Mouse (Mus musculus) spleen, adult 18-20 months (tissue): ENCODE results near the gene Tmem120a.

ENCODE experiments used
- DNase-seq, 2 experiments: peaks; one replicate each; pipeline ENCODE4 v3.0.0; 2022; ENCODE audit warnings: mixed read lengths in 2 of 2

Gene Tmem120a

GRCm38 (mm10) chr5:135731322-135731721 is 12.9 kb downstream of the Tmem120a start:
- DNase-seq: no peak

GRCm38 (mm10) chr5:135730916-135731315 is 13.3 kb downstream of the Tmem120a start:
- DNase-seq: no peak

- no peak for DNase-seq
Observed at GRCm38 (mm10) chr5:135730278-135730677, 14.0 kb downstream of the Tmem120a start.

GRCm38 (mm10) chr5:135729351-135729750 is 14.9 kb downstream of the Tmem120a start:
- no peak for DNase-seq

- no peak for DNase-seq
Observed at GRCm38 (mm10) chr5:135728361-135728760, 15.9 kb downstream of the Tmem120a start.

GRCm38 (mm10) chr5:135727871-135728270 is 16.4 kb downstream of the Tmem120a start:
- no peak for DNase-seq

GRCm38 (mm10) chr5:135726641-135727346 is 17.5 kb downstream of the Tmem120a start:
- no peak for DNase-seq

GRCm38 (mm10) chr5:135725991-135726390 is 18.3 kb downstream of the Tmem120a start:
- no peak for DNase-seq

- no peak for DNase-seq
Observed at GRCm38 (mm10) chr5:135725391-135725841, 18.8 kb downstream of the Tmem120a start.

GRCm38 (mm10) chr5:135724536-135725322 is 19.5 kb downstream of the Tmem120a start:
- DNase-seq: no peak

- DNase-seq: no peak
Observed at GRCm38 (mm10) chr5:135723165-135723751, 21.0 kb downstream of the Tmem120a start.

GRCm38 (mm10) chr5:135722121-135722520 is 22.1 kb downstream of the Tmem120a start:
- DNase-seq: no peak

GRCm38 (mm10) chr5:135721076-135721475 is 23.2 kb downstream of the Tmem120a start:
- no peak for DNase-seq

- DNase-seq: no peak
Observed at GRCm38 (mm10) chr5:135720121-135720520, 24.1 kb downstream of the Tmem120a start.

- DNase-seq: no peak
Observed at GRCm38 (mm10) chr5:135719586-135720120, 24.6 kb downstream of the Tmem120a start.

- DNase-seq: peak in 1 of 2 experiments; percentile 22
Observed at GRCm38 (mm10) chr5:135715624-135716023, 28.6 kb downstream of the Tmem120a start.

GRCm38 (mm10) chr5:135713441-135714218 is 30.6 kb downstream of the Tmem120a start:
- DNase-seq: peak; percentile 44 to 52

- DNase-seq: no peak
Observed at GRCm38 (mm10) chr5:135712803-135713202, 31.4 kb downstream of the Tmem120a start.

- DNase-seq: no peak
Observed at GRCm38 (mm10) chr5:135711582-135712355, 32.5 kb downstream of the Tmem120a start.

- peak; percentile 17 to 20 for DNase-seq
Observed at GRCm38 (mm10) chr5:135710599-135711214, 33.5 kb downstream of the Tmem120a start.

- DNase-seq: no peak
Observed at GRCm38 (mm10) chr5:135709716-135710115, 34.5 kb downstream of the Tmem120a start.
